Mouse (Mus musculus) kidney, adult 18-20 months (tissue): Measurements from ENCODE around the gene Rcan2.

Experiments
- DNase-seq: peaks from one replicate; pipeline ENCODE4 v3.0.0; 2021

The Rcan2 gene

GRCm38 (mm10) chr17:44025935-44026334 is 224.8 kb downstream of the Rcan2 start:
- no peak for DNase-seq

- DNase-seq, result no peak
Observed at GRCm38 (mm10) chr17:44026378-44026777, 225.2 kb downstream of the Rcan2 start.

GRCm38 (mm10) chr17:44026786-44027185 is 225.6 kb downstream of the Rcan2 start:
- no peak for DNase-seq

GRCm38 (mm10) chr17:44027311-44027710 is 226.2 kb downstream of the Rcan2 start:
- no peak for DNase-seq

GRCm38 (mm10) chr17:44029616-44030015 is 228.5 kb downstream of the Rcan2 start:
- no peak for DNase-seq

GRCm38 (mm10) chr17:44030776-44031587 is 229.8 kb downstream of the Rcan2 start:
- DNase-seq, result no peak

- DNase-seq, result no peak
Observed at GRCm38 (mm10) chr17:44035005-44035404, 233.9 kb downstream of the Rcan2 start.

- DNase-seq, result peak; percentile 18
Observed at GRCm38 (mm10) chr17:44038656-44039055, 237.5 kb downstream of the Rcan2 start.

GRCm38 (mm10) chr17:44040449-44040848 is 239.3 kb downstream of the Rcan2 start:
- no peak for DNase-seq

GRCm38 (mm10) chr17:44042301-44042700 is 241.2 kb downstream of the Rcan2 start:
- no peak for DNase-seq

GRCm38 (mm10) chr17:44042861-44043260 is 241.7 kb downstream of the Rcan2 start:
- DNase-seq, result no peak

GRCm38 (mm10) chr17:44053427-44053826 is 252.3 kb downstream of the Rcan2 start:
- DNase-seq, result no peak

GRCm38 (mm10) chr17:44057123-44057522 is 256.0 kb downstream of the Rcan2 start:
- no peak for DNase-seq

- no peak for DNase-seq
Observed at GRCm38 (mm10) chr17:44058145-44058544, 257.0 kb downstream of the Rcan2 start.

- DNase-seq, result no peak
Observed at GRCm38 (mm10) chr17:44060781-44061180, 259.6 kb downstream of the Rcan2 start.

- DNase-seq, result no peak
Observed at GRCm38 (mm10) chr17:44061289-44061890, 260.2 kb downstream of the Rcan2 start.

GRCm38 (mm10) chr17:44068876-44069275 is 267.7 kb downstream of the Rcan2 start:
- DNase-seq, result no peak

- no peak for DNase-seq
Observed at GRCm38 (mm10) chr17:44071680-44072079, 270.5 kb downstream of the Rcan2 start.

GRCm38 (mm10) chr17:44075601-44076000 is 274.4 kb downstream of the Rcan2 start:
- no peak for DNase-seq

GRCm38 (mm10) chr17:44076051-44076680 is 275.0 kb downstream of the Rcan2 start:
- DNase-seq, result peak; percentile 41

- peak; percentile 18 for DNase-seq
Observed at GRCm38 (mm10) chr17:44077146-44077842, 276.1 kb downstream of the Rcan2 start.

- no peak for DNase-seq
Observed at GRCm38 (mm10) chr17:44077843-44078160, 276.7 kb downstream of the Rcan2 start.

GRCm38 (mm10) chr17:44078631-44079350 is 277.6 kb downstream of the Rcan2 start, which contains the start of gene Enpp5:
Gene Enpp5, plus strand, starts transcription at chr17:44078813.
- DNase-seq, result peak; percentile 88
